Mouse (Mus musculus) ES-Bruce4 (cell line): ENCODE measurements around the gene Snx33. TPM values are rescaled to one million over a fixed set of nuclear protein-coding genes. Genes with fewer than 3 reads are reported as not detected.
A peak's percentile ranks its signal among the peaks of the same experiment; 100 is the strongest.

Experiments
- H3K27ac ChIP-seq: 2 replicates; pipeline ENCODE4 v1.5.1; 2012; ENCODE audit warnings: low read length, inconsistent platforms; ENCODE audit not compliant: insufficient read depth
- H3K27me3 ChIP-seq: 2 replicates; pipeline ENCODE4 v1.6.1; 2012; ENCODE audit warnings: mild to moderate bottlenecking, low read length, inconsistent platforms; ENCODE audit not compliant: control insufficient read depth, poor library complexity, insufficient read depth, severe bottlenecking
- H3K36me3 ChIP-seq: 2 replicates; pipeline ENCODE4 v1.6.1; 2012; ENCODE audit warnings: inconsistent platforms, mild to moderate bottlenecking, low read length, moderate library complexity; ENCODE audit not compliant: control insufficient read depth, poor library complexity, insufficient read depth, severe bottlenecking
- H3K4me1 ChIP-seq: one replicate; pipeline ENCODE4 v1.8.1; 2011; ENCODE audit warnings: low read length; ENCODE audit not compliant: control insufficient read depth, insufficient read depth
- H3K4me3 ChIP-seq: 2 replicates; pipeline ENCODE4 v1.5.1; 2011; ENCODE audit warnings: low read depth, mild to moderate bottlenecking, low read length
- H3K9ac ChIP-seq: 2 replicates; pipeline ENCODE4 v1.6.1; 2012; ENCODE audit warnings: low read depth, mild to moderate bottlenecking, inconsistent platforms; ENCODE audit not compliant: poor library complexity, severe bottlenecking
- H3K9me3 ChIP-seq: replicated peaks from 2 replicates; pipeline ENCODE4 v1.6.1; 2012; ENCODE audit warnings: mild to moderate bottlenecking, low read length, inconsistent platforms; ENCODE audit not compliant: control insufficient read depth, poor library complexity, insufficient read depth, severe bottlenecking
- CTCF ChIP-seq: IDR thresholded peaks from one replicate; pipeline ENCODE4 v1.8.1; 2011; ENCODE audit warnings: low read depth, low read length
- EP300 ChIP-seq: IDR thresholded peaks from 2 replicates; pipeline ENCODE4 v1.6.1; 2011; ENCODE audit warnings: low read depth, low read length; ENCODE audit not compliant: insufficient read depth
- POLR2A ChIP-seq: IDR thresholded peaks from one replicate; pipeline ENCODE4 v1.8.1; 2011; ENCODE audit warnings: low read length; ENCODE audit not compliant: insufficient read depth
- polyA plus RNA-seq: library from polyadenylated mRNA; stranded (reverse); fragments of >200 nt; gene quantifications from 2 replicates; pipeline ENCODE4 v1.2.4, GENCODE M21; 2011; ENCODE audit warnings: low read depth; ENCODE audit not compliant: missing spikeins, insufficient read depth, insufficient read length

Gene Snx33
- polyA plus RNA-seq, 1 experiment = 4.5 TPM

DNA sequence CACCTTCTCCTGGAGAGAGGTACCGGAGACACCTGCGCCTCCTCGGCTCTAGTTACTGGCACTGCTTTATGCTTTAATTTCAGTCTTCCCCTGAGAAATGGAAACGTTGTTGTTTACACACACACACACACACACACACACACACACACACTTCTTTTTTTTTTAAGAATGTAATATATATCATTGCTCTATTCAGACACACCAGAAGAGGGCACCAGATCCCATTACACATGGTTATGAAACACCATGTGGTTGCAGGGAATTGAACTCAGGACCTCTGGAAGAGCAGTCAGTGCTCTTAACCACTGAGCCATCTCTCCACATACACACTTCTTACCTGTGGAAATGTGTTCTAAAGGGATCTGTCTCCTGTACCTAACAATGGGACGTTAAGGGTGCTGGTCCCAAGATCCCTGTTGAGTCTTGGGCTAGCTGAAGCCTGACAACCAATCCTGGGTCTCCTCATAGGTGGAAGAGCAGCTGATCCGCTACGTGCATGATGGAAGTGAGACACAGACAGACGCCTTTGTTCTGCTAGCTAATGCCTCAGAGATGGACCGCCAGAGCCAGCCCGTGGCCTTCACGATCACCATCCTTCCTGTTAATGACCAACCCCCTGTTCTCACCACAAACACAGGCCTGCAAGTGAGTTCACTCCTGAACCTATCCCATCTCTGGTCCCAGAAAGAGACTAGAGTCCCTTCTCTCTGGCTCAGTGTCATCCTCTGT lies 37.5 kb downstream of the Snx33 start:
- Histone ChIP-seq H3K4me1 (no peaks in the 10 kb centered on the region), H3K36me3 (no peaks in the 10 kb centered on the region), H3K27me3 (no peaks in the 10 kb centered on the region), H3K4me3 (peak overlapping the region; percentile 43), H3K9me3 (no peaks in the 10 kb centered on the region), H3K27ac (no peak overlapping the region), H3K9ac (peak overlapping the region; percentile 50)
- TF ChIP-seq POLR2A (no peak), CTCF (no peak), EP300 (no peak)

DNA sequence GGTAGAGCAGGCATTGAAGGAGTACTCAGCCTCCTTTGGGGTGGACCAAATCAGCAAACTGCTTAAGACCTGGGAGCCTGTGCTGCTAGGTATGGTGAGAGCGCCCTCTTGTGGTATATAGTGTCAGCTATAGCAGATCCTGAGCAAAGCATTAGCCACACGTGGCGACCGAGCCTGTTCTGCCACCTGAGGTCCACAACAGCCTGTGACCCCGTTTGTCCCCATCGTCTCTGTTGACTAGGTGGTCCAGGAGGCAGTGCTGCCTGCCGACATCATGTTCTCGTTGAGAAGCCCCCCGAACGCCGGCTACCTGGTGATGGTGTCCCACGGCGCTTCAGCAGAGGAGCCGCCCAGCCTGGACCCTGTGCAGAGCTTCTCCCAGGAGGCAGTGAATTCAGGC lies 38.4 kb downstream of the Snx33 start:
- Histone ChIP-seq H3K4me3 (peak overlapping the region; percentile 43), H3K9me3 (no peaks in the 10 kb centered on the region), H3K9ac (peak overlapping the region; percentile 50), H3K36me3 (no peaks in the 10 kb centered on the region), H3K27ac (no peak overlapping the region), H3K4me1 (no peaks in the 10 kb centered on the region), H3K27me3 (no peaks in the 10 kb centered on the region)
- TF ChIP-seq CTCF (peak; percentile 86), POLR2A (no peak)

DNA sequence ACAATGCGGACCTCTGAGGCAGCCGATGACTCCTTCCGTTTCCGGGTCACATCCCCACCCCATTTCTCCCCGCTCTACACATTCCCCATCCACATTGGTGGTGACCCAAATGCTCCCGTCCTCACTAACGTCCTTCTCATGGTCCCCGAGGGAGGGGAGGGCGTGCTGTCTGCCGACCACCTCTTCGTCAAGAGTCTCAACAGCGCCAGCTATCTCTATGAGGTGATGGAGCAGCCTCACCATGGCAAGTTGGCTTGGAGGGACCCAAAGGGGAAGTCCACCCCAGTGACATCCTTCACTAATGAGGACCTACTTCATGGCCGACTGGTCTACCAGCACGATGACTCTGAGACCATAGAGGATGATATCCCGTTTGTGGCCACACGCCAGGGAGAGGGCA lies 40.6 kb downstream of the Snx33 start:
- Histone ChIP-seq H3K9me3 (no peaks in the 10 kb centered on the region), H3K27ac (no peak overlapping the region), H3K36me3 (no peaks in the 10 kb centered on the region), H3K9ac (no peak overlapping the region), H3K27me3 (no peaks in the 10 kb centered on the region), H3K4me1 (no peaks in the 10 kb centered on the region), H3K4me3 (no peak overlapping the region)
- TF ChIP-seq EP300 (no peak), CTCF (no peak), POLR2A (no peak)

DNA sequence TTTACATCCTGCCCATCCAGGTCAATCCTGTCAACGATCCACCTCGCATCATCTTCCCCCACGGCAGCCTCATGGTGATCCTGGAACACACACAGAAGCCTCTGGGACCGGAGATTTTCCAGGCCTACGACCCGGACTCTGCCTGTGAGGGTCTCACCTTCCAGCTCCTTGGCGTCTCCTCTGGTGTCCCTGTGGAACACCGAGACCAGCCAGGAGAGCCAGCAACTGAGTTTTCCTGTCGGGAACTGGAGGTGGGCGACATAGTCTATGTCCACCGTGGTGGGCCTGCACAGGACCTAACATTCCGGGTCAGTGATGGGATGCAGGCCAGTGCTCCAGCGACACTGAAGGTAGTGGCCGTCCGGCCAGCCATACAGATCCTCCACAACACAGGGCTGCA lies 41.6 kb downstream of the Snx33 start:
- no peaks in the 10 kb centered on the region for H3K36me3 ChIP-seq
- H3K27ac ChIP-seq = no peak overlapping the region
- no peak for TF ChIP-seq POLR2A
- no peak for TF ChIP-seq CTCF
- no peak for TF ChIP-seq EP300

DNA sequence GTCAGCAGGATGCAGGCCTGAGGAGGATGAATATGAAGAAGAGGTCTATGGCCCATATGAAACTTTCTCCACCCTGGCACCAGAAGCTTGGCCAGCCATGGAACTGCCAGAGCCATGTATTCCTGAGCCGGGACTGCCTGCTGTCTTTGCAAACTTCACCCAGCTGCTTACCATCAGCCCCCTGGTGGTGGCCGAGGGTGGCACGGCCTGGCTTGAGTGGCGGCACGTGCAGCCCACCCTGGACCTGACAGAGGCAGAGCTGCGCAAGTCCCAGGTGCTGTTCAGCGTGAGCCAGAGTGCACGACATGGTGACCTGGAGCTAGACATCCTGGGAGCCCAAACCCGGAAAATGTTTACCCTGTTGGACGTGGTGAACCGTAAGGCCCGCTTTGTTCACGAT lies 42.1 kb downstream of the Snx33 start:
- TF ChIP-seq EP300 = no peak
- no peak for TF ChIP-seq POLR2A
- TF ChIP-seq CTCF = peak; percentile 33
- Histone ChIP-seq H3K9me3 (no peaks in the 10 kb centered on the region), H3K27ac (no peak overlapping the region), H3K36me3 (no peaks in the 10 kb centered on the region), H3K4me3 (no peak overlapping the region), H3K4me1 (no peaks in the 10 kb centered on the region), H3K9ac (no peak overlapping the region), H3K27me3 (no peaks in the 10 kb centered on the region)

More for the DNA sequence above, 41.6 kb downstream of the Snx33 start:
- Histone ChIP-seq H3K4me3 (no peak overlapping the region), H3K9ac (no peak overlapping the region), H3K9me3 (no peaks in the 10 kb centered on the region), H3K27me3 (no peaks in the 10 kb centered on the region), H3K4me1 (no peaks in the 10 kb centered on the region)

DNA sequence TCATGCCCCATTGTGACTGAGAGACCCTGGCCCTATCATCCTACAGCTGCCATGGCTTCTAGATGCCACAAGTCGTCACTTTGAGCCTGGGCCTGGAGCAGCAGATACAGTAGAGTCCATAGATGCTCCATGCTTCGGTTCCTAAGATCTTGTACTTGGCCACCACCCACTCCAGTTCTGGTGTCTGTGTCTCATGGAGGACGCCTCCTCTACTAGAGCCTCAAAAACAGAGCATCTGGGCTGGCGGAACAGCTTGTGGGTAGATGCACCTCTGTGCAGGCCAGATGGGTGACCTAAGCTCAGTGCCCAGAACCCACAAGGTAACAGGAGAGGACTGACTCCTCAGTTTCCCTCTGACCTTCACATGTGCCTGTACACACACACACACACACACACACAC lies 43.8 kb downstream of the Snx33 start:
- no peaks in the 10 kb centered on the region for H3K36me3 ChIP-seq
- no peaks in the 10 kb centered on the region for H3K9me3 ChIP-seq
- H3K4me1 ChIP-seq = no peaks in the 10 kb centered on the region
- H3K4me3 ChIP-seq = no peak overlapping the region
- H3K27me3 ChIP-seq = no peaks in the 10 kb centered on the region
- H3K9ac ChIP-seq = no peak overlapping the region
- no peak for TF ChIP-seq EP300
- TF ChIP-seq CTCF = no peak
- TF ChIP-seq POLR2A = no peak
- no peak overlapping the region for H3K27ac ChIP-seq
